Mouse (Mus musculus): ENCODE measurements at regions not wholly inside any gene's neighbourhood (a gene's known extent, or its start where the extent isn't known, plus 50 kb on each side); places are given as distances from the start of the nearest gene placed in this dataset.

DNA sequence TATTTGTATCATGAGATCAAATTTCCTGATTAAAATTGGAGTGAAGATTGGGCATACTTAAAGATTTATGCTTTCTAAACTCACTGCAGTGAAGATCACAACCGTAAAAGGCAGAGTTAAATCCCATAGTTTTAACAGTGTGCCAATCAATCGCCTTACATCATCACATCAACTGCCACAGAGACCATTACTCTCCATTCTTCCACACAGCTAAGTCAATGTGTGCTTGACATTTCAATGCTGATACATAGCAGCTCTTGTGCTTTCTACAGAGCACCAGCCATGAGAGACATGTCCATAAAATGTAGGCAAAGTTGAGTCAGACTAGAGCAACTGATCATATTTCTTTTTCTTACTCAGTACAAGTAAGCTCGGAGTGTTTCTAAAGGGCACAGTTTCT is 530.9 kb upstream of the Gje1 start:
- Histone ChIP-seq H3K36me3 (no peaks in the 10 kb centered on the region), H3K4me2 (replicated peaks) (no peak overlapping the region), H3K27me3 (replicated peaks) (no peaks in the 10 kb centered on the region), H3K4me1 (no peaks in the 10 kb centered on the region), H3K9me3 (no peaks in the 10 kb centered on the region), H3K4me3 (no peak overlapping the region), H3K9ac (no peak overlapping the region), H3K27ac (no peak overlapping the region)
- WGBS = 87% methylated on average over 3 of the region's 3 CpGs
- ATAC-seq (ENCODE audit: low FRiP score, low read depth) = no peak

DNA sequence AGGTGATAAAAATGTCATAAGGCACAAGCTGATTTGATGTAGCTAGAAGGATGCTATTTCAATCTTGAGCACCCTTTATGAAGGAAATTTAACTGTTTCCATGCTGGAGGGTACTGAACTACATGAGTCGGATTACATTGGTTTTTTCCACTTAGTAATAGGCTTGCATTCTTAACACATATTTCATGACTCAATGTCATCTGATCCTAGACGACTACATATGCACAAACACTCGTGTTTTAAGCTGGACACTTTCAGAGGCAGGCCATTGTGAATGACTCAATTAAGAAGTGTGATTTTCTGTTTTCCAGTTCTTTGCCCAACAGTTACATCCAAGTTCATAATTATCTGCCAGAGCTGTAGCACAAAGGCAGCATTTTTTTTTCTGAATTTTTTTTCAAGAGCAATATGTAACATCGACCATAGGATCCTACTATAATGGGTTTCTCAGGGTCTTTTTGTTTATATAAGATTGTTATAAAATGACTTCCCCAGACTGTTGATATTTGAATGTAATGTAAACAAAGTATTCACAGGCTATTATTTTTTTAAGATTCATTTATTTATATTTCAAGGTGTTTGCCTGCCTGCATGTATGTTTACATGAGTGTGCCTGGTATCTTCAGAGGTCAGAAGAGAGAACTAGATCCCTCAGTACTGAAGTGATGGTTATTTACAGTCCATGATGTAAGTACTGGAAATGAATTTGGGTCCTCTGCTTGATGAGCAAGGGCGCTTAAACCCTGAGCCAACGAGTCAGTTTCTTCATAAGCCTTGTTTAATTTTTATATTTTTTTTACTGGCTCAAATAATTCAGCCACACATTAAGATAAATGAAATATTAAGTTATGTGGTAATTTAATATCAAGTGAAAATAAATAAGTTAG is 526.6 kb upstream of the Gje1 start:
- H3K4me2 ChIP-seq (replicated peaks) = no peak overlapping the region
- H3K4me3 ChIP-seq = no peak overlapping the region
- 78% methylated on average over 6 of the region's 6 CpGs for WGBS
- H3K4me1 ChIP-seq = no peaks in the 10 kb centered on the region
- no peak for ATAC-seq (ENCODE audit: low FRiP score, low read depth)
- H3K9me3 ChIP-seq = no peaks in the 10 kb centered on the region
- no peaks in the 10 kb centered on the region for H3K27me3 ChIP-seq (replicated peaks)
- no peak overlapping the region for H3K9ac ChIP-seq
- H3K36me3 ChIP-seq = no peaks in the 10 kb centered on the region
- no peak overlapping the region for H3K27ac ChIP-seq

DNA sequence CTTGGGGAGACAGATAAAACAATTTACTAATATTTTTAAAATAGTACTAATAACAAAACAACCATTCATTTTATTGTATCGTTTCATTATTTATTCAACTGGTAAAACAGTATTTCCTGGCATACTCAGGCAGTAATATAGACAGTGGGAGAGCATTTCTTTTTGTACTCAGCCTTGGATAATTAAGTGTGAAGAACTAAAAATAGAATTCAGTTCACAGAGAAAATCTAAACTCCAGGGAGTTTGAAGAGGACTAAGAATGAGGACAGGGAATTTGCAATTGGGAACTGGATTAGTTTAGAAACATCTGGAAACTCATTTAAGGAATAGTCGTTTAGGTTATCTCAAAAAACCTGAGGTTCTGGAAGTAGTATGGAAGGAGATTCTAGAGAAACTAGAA is 525.4 kb upstream of the Gje1 start:
- no peak overlapping the region for H3K4me2 ChIP-seq (replicated peaks)
- H3K36me3 ChIP-seq = no peaks in the 10 kb centered on the region
- ATAC-seq (ENCODE audit: low FRiP score, low read depth) = no peak
- WGBS = 71% methylated on average over 2 of the region's 2 CpGs
- no peaks in the 10 kb centered on the region for H3K27me3 ChIP-seq (replicated peaks)
- no peak overlapping the region for H3K27ac ChIP-seq
- H3K4me1 ChIP-seq = no peaks in the 10 kb centered on the region
- no peak overlapping the region for H3K4me3 ChIP-seq
- H3K9ac ChIP-seq = no peak overlapping the region
- no peaks in the 10 kb centered on the region for H3K9me3 ChIP-seq

DNA sequence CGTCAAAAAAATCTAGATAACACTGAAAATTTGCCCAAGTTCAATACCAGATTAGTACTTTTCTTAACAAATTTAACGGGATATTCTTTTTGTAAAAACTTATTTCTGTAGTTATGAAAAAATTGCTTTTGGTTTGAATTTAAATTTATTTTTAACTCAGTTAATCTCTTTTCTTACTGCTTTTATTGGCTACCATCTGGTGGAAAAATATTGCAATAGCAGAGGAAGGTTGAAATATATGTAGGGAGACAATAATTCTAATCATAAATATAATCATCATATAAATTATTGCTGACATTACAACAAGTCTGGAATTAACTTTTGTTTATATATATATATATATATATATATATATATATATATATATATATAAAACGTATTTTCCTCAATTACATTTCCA is 500.9 kb upstream of the Gje1 start:
- no peaks in the 10 kb centered on the region for H3K27me3 ChIP-seq (replicated peaks)
- 88% methylated on average over 3 of the region's 3 CpGs for WGBS
- no peak overlapping the region for H3K4me3 ChIP-seq
- H3K4me1 ChIP-seq = no peaks in the 10 kb centered on the region
- no peaks in the 10 kb centered on the region for H3K36me3 ChIP-seq
- no peak overlapping the region for H3K27ac ChIP-seq
- H3K9me3 ChIP-seq = no peaks in the 10 kb centered on the region
- no peak for ATAC-seq (ENCODE audit: low FRiP score, low read depth)
- H3K9ac ChIP-seq = no peak overlapping the region
- H3K4me2 ChIP-seq (replicated peaks) = no peak overlapping the region

DNA sequence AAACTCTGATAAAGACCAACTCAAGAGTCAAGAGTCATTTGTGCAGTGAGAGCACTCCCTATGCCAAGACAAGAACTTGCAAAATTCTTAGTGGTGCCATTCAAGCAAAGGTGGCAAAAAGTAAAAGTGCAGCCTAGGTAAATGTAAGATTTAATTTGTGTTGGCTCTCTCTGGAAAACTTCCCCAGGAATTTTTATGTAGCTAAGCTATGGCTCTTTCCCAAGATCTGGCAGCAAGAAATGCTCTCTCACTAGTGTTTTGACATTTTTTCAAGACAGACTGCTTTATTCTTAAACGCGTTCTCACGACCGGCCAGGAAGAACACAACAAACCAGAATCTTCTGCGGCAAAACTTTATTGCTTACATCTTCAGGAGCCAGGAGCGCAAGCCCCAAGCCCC is 461.6 kb upstream of the Gje1 start:
- no peaks in the 10 kb centered on the region for H3K9me3 ChIP-seq
- no peaks in the 10 kb centered on the region for H3K27me3 ChIP-seq (replicated peaks)
- no peak overlapping the region for H3K27ac ChIP-seq
- no peak overlapping the region for H3K4me2 ChIP-seq (replicated peaks)
- no peak for ATAC-seq (ENCODE audit: low FRiP score, low read depth)
- 95% methylated on average over 6 of the region's 6 CpGs for WGBS
- H3K4me1 ChIP-seq = no peaks in the 10 kb centered on the region
- H3K4me3 ChIP-seq = no peak overlapping the region
- H3K36me3 ChIP-seq = no peaks in the 10 kb centered on the region
- H3K9ac ChIP-seq = no peak overlapping the region

DNA sequence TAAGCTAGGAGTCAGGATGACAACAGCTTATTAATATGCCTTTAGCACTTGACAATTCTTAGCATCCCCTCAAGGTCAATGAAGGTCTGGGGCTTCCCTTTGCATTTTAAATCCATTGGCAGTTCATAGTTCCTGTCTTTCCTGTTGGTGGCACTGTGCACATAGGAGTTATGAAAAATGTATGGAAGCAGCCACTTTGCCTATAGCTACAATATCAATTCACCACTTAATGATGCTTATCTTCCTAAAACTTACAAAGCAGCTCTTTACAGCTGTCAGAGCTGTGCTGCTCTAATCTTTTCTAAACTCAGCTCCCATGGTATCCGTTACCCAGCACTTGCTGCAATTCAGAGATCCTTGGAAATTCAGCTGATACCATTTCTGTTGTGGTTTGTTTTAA is 456.4 kb upstream of the Gje1 start:
- Histone ChIP-seq H3K36me3 (no peaks in the 10 kb centered on the region), H3K4me2 (replicated peaks) (no peak overlapping the region), H3K27me3 (replicated peaks) (no peaks in the 10 kb centered on the region), H3K4me3 (no peak overlapping the region), H3K9me3 (no peaks in the 10 kb centered on the region), H3K4me1 (no peaks in the 10 kb centered on the region), H3K9ac (no peak overlapping the region), H3K27ac (no peak overlapping the region)
- WGBS = 80% methylated on average over 1 of the region's 1 CpGs
- no peak for ATAC-seq (ENCODE audit: low FRiP score, low read depth)

DNA sequence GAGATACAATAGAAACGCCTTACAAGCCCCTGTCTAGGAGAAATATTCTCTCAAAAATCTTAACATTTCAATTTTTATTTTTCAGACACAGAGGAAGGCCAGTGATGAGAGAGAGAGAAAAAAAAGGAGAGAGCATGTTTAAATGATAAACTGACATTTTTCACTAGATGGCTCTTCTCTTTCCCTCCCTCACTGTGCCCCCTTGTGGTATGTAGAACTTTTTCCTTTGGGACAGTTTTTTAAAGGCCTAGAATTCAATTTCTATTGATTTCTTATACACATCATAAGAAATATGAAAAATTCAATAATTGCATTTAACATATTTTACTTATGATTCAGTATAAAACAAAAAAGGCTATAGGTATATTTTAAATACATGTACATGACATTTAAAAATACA is 454.5 kb upstream of the Gje1 start:
- H3K4me2 ChIP-seq (replicated peaks) = no peak overlapping the region
- H3K9ac ChIP-seq = no peak overlapping the region
- no peaks in the 10 kb centered on the region for H3K36me3 ChIP-seq
- ATAC-seq (ENCODE audit: low FRiP score, low read depth) = no peak
- H3K4me3 ChIP-seq = no peak overlapping the region
- no peaks in the 10 kb centered on the region for H3K27me3 ChIP-seq (replicated peaks)
- H3K9me3 ChIP-seq = no peaks in the 10 kb centered on the region
- no peaks in the 10 kb centered on the region for H3K4me1 ChIP-seq
- no peak overlapping the region for H3K27ac ChIP-seq
- WGBS = 78% methylated on average over 1 of the region's 1 CpGs

DNA sequence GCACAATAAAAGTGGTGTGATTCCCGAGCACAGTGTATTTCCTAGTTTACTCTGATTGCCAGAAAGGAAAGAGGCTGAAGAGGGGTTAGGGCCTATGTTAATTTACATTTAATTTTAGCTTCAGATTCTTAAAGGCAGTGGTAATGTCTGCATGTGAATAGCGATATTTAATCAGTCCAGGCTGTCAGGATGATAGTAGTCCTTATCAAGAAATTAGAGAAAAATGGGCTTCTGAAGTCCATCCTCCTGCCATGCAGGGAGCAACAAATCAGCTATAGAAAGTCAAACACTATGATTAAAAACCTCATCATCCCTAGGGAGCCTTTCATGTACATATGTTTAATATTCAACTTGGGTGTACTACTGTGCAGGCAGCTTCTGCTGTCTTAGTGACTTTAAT is 422.7 kb upstream of the Gje1 start:
- H3K9me3 ChIP-seq = no peaks in the 10 kb centered on the region
- no peak overlapping the region for H3K27ac ChIP-seq
- H3K9ac ChIP-seq = no peak overlapping the region
- no peaks in the 10 kb centered on the region for H3K27me3 ChIP-seq (replicated peaks)
- H3K36me3 ChIP-seq = no peaks in the 10 kb centered on the region
- H3K4me3 ChIP-seq = no peak overlapping the region
- no peaks in the 10 kb centered on the region for H3K4me1 ChIP-seq
- ATAC-seq (ENCODE audit: low FRiP score, low read depth) = no peak
- H3K4me2 ChIP-seq (replicated peaks) = no peak overlapping the region
- WGBS = 85% methylated on average over 2 of the region's 2 CpGs

Data from neural tube, embryonic 12.5 days (tissue).